Mouse (Mus musculus) liver, postnatal 0 days (tissue): ENCODE data around the gene Efcab11.

Experiments used
- CTCF ChIP-seq: sonication (generic); IDR thresholded peaks from 2 replicates; pipeline ENCODE4 v1.5.1; 2016; ENCODE audit warnings: antibody characterized with exemption, low read depth
- EP300 ChIP-seq: IDR thresholded peaks from 2 replicates; pipeline ENCODE4 v1.6.1; 2016; ENCODE audit warnings: antibody characterized with exemption, low read depth, mild to moderate bottlenecking

DNA sequence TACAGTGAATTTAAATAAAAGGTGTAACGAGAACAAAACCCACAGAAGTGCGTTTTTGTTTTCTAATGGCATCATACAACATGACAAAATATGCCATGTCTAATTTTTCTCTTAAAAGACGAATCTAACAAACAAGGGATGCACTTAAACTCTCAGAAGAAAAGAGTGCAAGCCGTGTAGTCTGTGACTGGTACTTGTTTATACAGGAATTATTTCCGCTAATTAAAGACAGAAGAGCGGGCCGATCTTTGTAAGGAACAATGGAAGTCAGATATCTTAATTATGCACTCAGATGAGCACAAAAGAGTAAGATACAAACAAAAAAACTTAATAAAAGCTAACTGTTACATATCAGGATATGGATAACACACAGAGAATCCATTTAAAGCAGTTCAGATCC is 104.3 kb downstream of the Efcab11 start:
- TF ChIP-seq EP300 (no peak), CTCF (no peak)
